Mouse (Mus musculus): Measurements from ENCODE around the gene Glipr2. TPM values are rescaled to one million over a fixed set of nuclear protein-coding genes. Genes with fewer than 3 reads are reported as not detected.

Gene Glipr2
- 155 and 156 TPM in 2 replicates for polyA plus RNA-seq (2011; ENCODE audit: insufficient read depth, insufficient read length, low read depth, missing spikeins)

- Histone ChIP-seq H3K9me3 (replicated peaks; ENCODE audit: control insufficient read depth, insufficient read depth, low read length, poor library complexity, severe bottlenecking) (no peaks in the 10 kb centered on the region), H3K27ac (ENCODE audit: insufficient read depth, low read length) (peak within 1 kb of the TSS; percentile 21; the same call in 1 of the 2 replicates), H3K9ac (ENCODE audit: low read depth, poor library complexity, severe bottlenecking) (peak within 1 kb of the TSS; percentile 52), H3K36me3 (ENCODE audit: control insufficient read depth, insufficient read depth, low read length, poor library complexity, severe bottlenecking) (no peaks in the 10 kb centered on the region), H3K4me1 (ENCODE audit: control insufficient read depth, insufficient read depth, low read length) (peaks cover 6% of the 10 kb centered on the region), H3K27me3 (ENCODE audit: control insufficient read depth, insufficient read depth, low read length, poor library complexity, severe bottlenecking) (no peaks in the 10 kb centered on the region), H3K4me3 (ENCODE audit: low read depth, low read length) (peak within 1 kb of the TSS; percentile 85)
- TF ChIP-seq CTCF (IDR thresholded peaks at IDR 0.05; ENCODE audit: low read depth, low read length) (peak; percentile 68), EP300 (IDR thresholded peaks at IDR 0.05; ENCODE audit: insufficient read depth, low read depth, low read length) (peak; percentile 81), POLR2A (IDR thresholded peaks at IDR 0.05; ENCODE audit: insufficient read depth, low read length) (no peak)
These were observed at the start of gene Glipr2 for GRCm38 (mm10) chr4:43957292-43957845. Gene Glipr2 (plus strand): TSS chr4:43957401.

GRCm38 (mm10) chr4:43918221-43918620 lies 39.0 kb upstream of the Glipr2 start:
- no peaks in the 10 kb centered on the region for H3K4me1 ChIP-seq (ENCODE audit: control insufficient read depth, insufficient read depth, low read length)
- H3K4me3 ChIP-seq (ENCODE audit: low read depth, low read length), result no peak overlapping the region
- H3K36me3 ChIP-seq (ENCODE audit: control insufficient read depth, insufficient read depth, low read length, poor library complexity, severe bottlenecking), result no peaks in the 10 kb centered on the region
- no peak for TF ChIP-seq EP300 (IDR thresholded peaks at IDR 0.05; ENCODE audit: insufficient read depth, low read depth, low read length)
- no peak for TF ChIP-seq POLR2A (IDR thresholded peaks at IDR 0.05; ENCODE audit: insufficient read depth, low read length)
- no peak for TF ChIP-seq CTCF (IDR thresholded peaks at IDR 0.05; ENCODE audit: low read depth, low read length)
- no peaks in the 10 kb centered on the region for H3K27me3 ChIP-seq (ENCODE audit: control insufficient read depth, insufficient read depth, low read length, poor library complexity, severe bottlenecking)
- H3K9ac ChIP-seq (ENCODE audit: low read depth, poor library complexity, severe bottlenecking), result no peak overlapping the region
- H3K9me3 ChIP-seq (replicated peaks; ENCODE audit: control insufficient read depth, insufficient read depth, low read length, poor library complexity, severe bottlenecking), result no peaks in the 10 kb centered on the region
- no peak overlapping the region for H3K27ac ChIP-seq (ENCODE audit: insufficient read depth, low read length)

- no peak for TF ChIP-seq EP300 (IDR thresholded peaks at IDR 0.05; ENCODE audit: insufficient read depth, low read depth, low read length)
- peak; percentile 28 for TF ChIP-seq CTCF (IDR thresholded peaks at IDR 0.05; ENCODE audit: low read depth, low read length)
- Histone ChIP-seq H3K9ac (ENCODE audit: low read depth, poor library complexity, severe bottlenecking) (no peak overlapping the region), H3K4me3 (ENCODE audit: low read depth, low read length) (no peak overlapping the region), H3K27me3 (ENCODE audit: control insufficient read depth, insufficient read depth, low read length, poor library complexity, severe bottlenecking) (no peaks in the 10 kb centered on the region), H3K27ac (ENCODE audit: insufficient read depth, low read length) (no peak overlapping the region), H3K9me3 (replicated peaks; ENCODE audit: control insufficient read depth, insufficient read depth, low read length, poor library complexity, severe bottlenecking) (no peaks in the 10 kb centered on the region), H3K4me1 (ENCODE audit: control insufficient read depth, insufficient read depth, low read length) (no peaks in the 10 kb centered on the region), H3K36me3 (ENCODE audit: control insufficient read depth, insufficient read depth, low read length, poor library complexity, severe bottlenecking) (no peaks in the 10 kb centered on the region)
These were observed 36.6 kb upstream of the Glipr2 start for GRCm38 (mm10) chr4:43920602-43921001.

- Histone ChIP-seq H3K27ac (ENCODE audit: insufficient read depth, low read length) (no peak overlapping the region), H3K9me3 (replicated peaks; ENCODE audit: control insufficient read depth, insufficient read depth, low read length, poor library complexity, severe bottlenecking) (no peaks in the 10 kb centered on the region), H3K4me1 (ENCODE audit: control insufficient read depth, insufficient read depth, low read length) (no peaks in the 10 kb centered on the region), H3K36me3 (ENCODE audit: control insufficient read depth, insufficient read depth, low read length, poor library complexity, severe bottlenecking) (no peaks in the 10 kb centered on the region), H3K9ac (ENCODE audit: low read depth, poor library complexity, severe bottlenecking) (no peak overlapping the region), H3K4me3 (ENCODE audit: low read depth, low read length) (no peak overlapping the region), H3K27me3 (ENCODE audit: control insufficient read depth, insufficient read depth, low read length, poor library complexity, severe bottlenecking) (no peaks in the 10 kb centered on the region)
- TF ChIP-seq CTCF (IDR thresholded peaks at IDR 0.05; ENCODE audit: low read depth, low read length) (no peak), POLR2A (IDR thresholded peaks at IDR 0.05; ENCODE audit: insufficient read depth, low read length) (no peak), EP300 (IDR thresholded peaks at IDR 0.05; ENCODE audit: insufficient read depth, low read depth, low read length) (no peak)
These were observed 32.1 kb upstream of the Glipr2 start for GRCm38 (mm10) chr4:43925125-43925524.

GRCm38 (mm10) chr4:43925779-43926178 lies 31.4 kb upstream of the Glipr2 start:
- no peak overlapping the region for H3K9ac ChIP-seq (ENCODE audit: low read depth, poor library complexity, severe bottlenecking)
- no peaks in the 10 kb centered on the region for H3K36me3 ChIP-seq (ENCODE audit: control insufficient read depth, insufficient read depth, low read length, poor library complexity, severe bottlenecking)
- peak; percentile 88 for TF ChIP-seq CTCF (IDR thresholded peaks at IDR 0.05; ENCODE audit: low read depth, low read length)
- no peak for TF ChIP-seq POLR2A (IDR thresholded peaks at IDR 0.05; ENCODE audit: insufficient read depth, low read length)
- no peak overlapping the region for H3K27ac ChIP-seq (ENCODE audit: insufficient read depth, low read length)
- H3K27me3 ChIP-seq (ENCODE audit: control insufficient read depth, insufficient read depth, low read length, poor library complexity, severe bottlenecking), result no peaks in the 10 kb centered on the region
- no peaks in the 10 kb centered on the region for H3K9me3 ChIP-seq (replicated peaks; ENCODE audit: control insufficient read depth, insufficient read depth, low read length, poor library complexity, severe bottlenecking)
- no peaks in the 10 kb centered on the region for H3K4me1 ChIP-seq (ENCODE audit: control insufficient read depth, insufficient read depth, low read length)
- no peak overlapping the region for H3K4me3 ChIP-seq (ENCODE audit: low read depth, low read length)

- Histone ChIP-seq H3K4me3 (ENCODE audit: low read depth, low read length) (no peak overlapping the region), H3K9me3 (replicated peaks; ENCODE audit: control insufficient read depth, insufficient read depth, low read length, poor library complexity, severe bottlenecking) (no peaks in the 10 kb centered on the region), H3K27ac (ENCODE audit: insufficient read depth, low read length) (no peak overlapping the region), H3K36me3 (ENCODE audit: control insufficient read depth, insufficient read depth, low read length, poor library complexity, severe bottlenecking) (no peaks in the 10 kb centered on the region), H3K4me1 (ENCODE audit: control insufficient read depth, insufficient read depth, low read length) (no peaks in the 10 kb centered on the region), H3K27me3 (ENCODE audit: control insufficient read depth, insufficient read depth, low read length, poor library complexity, severe bottlenecking) (no peaks in the 10 kb centered on the region), H3K9ac (ENCODE audit: low read depth, poor library complexity, severe bottlenecking) (no peak overlapping the region)
- TF ChIP-seq CTCF (IDR thresholded peaks at IDR 0.05; ENCODE audit: low read depth, low read length) (peak; percentile 47), POLR2A (IDR thresholded peaks at IDR 0.05; ENCODE audit: insufficient read depth, low read length) (no peak)
These were observed 29.4 kb upstream of the Glipr2 start for GRCm38 (mm10) chr4:43927826-43928225.
